Mouse (Mus musculus): ENCODE results near the gene Tsga10ip. TPM values are rescaled to one million over a fixed set of nuclear protein-coding genes. Genes with fewer than 3 reads are reported as not detected.
A peak's percentile ranks its signal among the peaks of the same experiment; 100 is the strongest.

The Tsga10ip gene
- total and polyA plus RNA-seq, 2 experiments from 2014 or later: 0.10 TPM; not detected in 1

- no peaks in the 10 kb centered on the region for H3K9me3 ChIP-seq (ENCODE audit: low read length)
- H3K4me3 ChIP-seq (ENCODE audit: low read depth, low read length): peak overlapping the region; percentile 41
- peak overlapping the region; percentile 68 for H3K9ac ChIP-seq (replicated peaks; ENCODE audit: low read length, poor library complexity, severe bottlenecking)
- peak; percentile 76 for TF ChIP-seq CTCF (IDR thresholded peaks at IDR 0.05)
- 6% methylated on average over 34 of the region's 34 CpGs for WGBS
- H3K4me2 ChIP-seq (ENCODE audit: low read depth, low read length, poor library complexity, severe bottlenecking): peak overlapping the region; percentile 72
- DNase-seq (ENCODE audit: low spot score): peak; percentile 66
- H3K36me3 ChIP-seq (ENCODE audit: insufficient read depth, low read length): no peaks in the 10 kb centered on the region
- H3K4me1 ChIP-seq (ENCODE audit: insufficient read depth, low read length): peaks cover 10% of the 10 kb centered on the region; the same call in 1 of the 2 replicates
- 0 out of 2 replicates have a peak, but pooled peaks have one; percentile 38 for ATAC-seq (ENCODE audit: low FRiP score)
- H3K27me3 ChIP-seq (ENCODE audit: insufficient read depth, low read length): no peaks in the 10 kb centered on the region
- no peak overlapping the region for H3K27ac ChIP-seq (ENCODE audit: low read depth, low read length)
Measured at GRCm38 (mm10) chr19:5348526-5349501, 53.5 kb downstream of the Tsga10ip start.

GRCm38 (mm10) chr19:5348064-5348463 lies 54.3 kb downstream of the Tsga10ip start:
- ATAC-seq (ENCODE audit: low FRiP score): no peak
- 72% methylated on average over 6 of the region's 6 CpGs for WGBS

GRCm38 (mm10) chr19:5345297-5346131 lies 56.8 kb downstream of the Tsga10ip start:
- no peak for TF ChIP-seq CTCF (IDR thresholded peaks at IDR 0.05)
- WGBS: 77% methylated on average over 6 of the region's 6 CpGs
- Histone ChIP-seq H3K4me3 (ENCODE audit: low read depth, low read length) (no peak overlapping the region), H3K27me3 (ENCODE audit: insufficient read depth, low read length) (no peaks in the 10 kb centered on the region), H3K9ac (replicated peaks; ENCODE audit: low read length, poor library complexity, severe bottlenecking) (no peak overlapping the region), H3K4me2 (ENCODE audit: low read depth, low read length, poor library complexity, severe bottlenecking) (no peak overlapping the region), H3K4me1 (ENCODE audit: insufficient read depth, low read length) (peaks cover 10% of the 10 kb centered on the region; the same call in 1 of the 2 replicates), H3K9me3 (ENCODE audit: low read length) (no peaks in the 10 kb centered on the region), H3K27ac (ENCODE audit: low read depth, low read length) (no peak overlapping the region), H3K36me3 (ENCODE audit: insufficient read depth, low read length) (no peaks in the 10 kb centered on the region)
- DNase-seq (ENCODE audit: low spot score) (no peak), ATAC-seq (ENCODE audit: low FRiP score) (no peak)

More at GRCm38 (mm10) chr19:5348064-5348463, 54.3 kb downstream of the Tsga10ip start:
- Histone ChIP-seq H3K4me1 (ENCODE audit: insufficient read depth, low read length) (peaks cover 10% of the 10 kb centered on the region; the same call in 1 of the 2 replicates), H3K27ac (ENCODE audit: low read depth, low read length) (no peak overlapping the region), H3K4me2 (ENCODE audit: low read depth, low read length, poor library complexity, severe bottlenecking) (no peak overlapping the region), H3K9ac (replicated peaks; ENCODE audit: low read length, poor library complexity, severe bottlenecking) (no peak overlapping the region), H3K36me3 (ENCODE audit: insufficient read depth, low read length) (no peaks in the 10 kb centered on the region), H3K4me3 (ENCODE audit: low read depth, low read length) (no peak overlapping the region), H3K9me3 (ENCODE audit: low read length) (no peaks in the 10 kb centered on the region), H3K27me3 (ENCODE audit: insufficient read depth, low read length) (no peaks in the 10 kb centered on the region)
- TF ChIP-seq CTCF (IDR thresholded peaks at IDR 0.05): no peak
- DNase-seq (ENCODE audit: low spot score): no peak

- no peaks in the 10 kb centered on the region for H3K36me3 ChIP-seq (ENCODE audit: insufficient read depth, low read length)
- TF ChIP-seq CTCF (IDR thresholded peaks at IDR 0.05): no peak
- ATAC-seq (ENCODE audit: low FRiP score) (no peak), DNase-seq (ENCODE audit: low spot score) (no peak)
- H3K4me1 ChIP-seq (ENCODE audit: insufficient read depth, low read length): no peaks in the 10 kb centered on the region
- H3K4me3 ChIP-seq (ENCODE audit: low read depth, low read length): no peak overlapping the region
- H3K27me3 ChIP-seq (ENCODE audit: insufficient read depth, low read length): no peaks in the 10 kb centered on the region
- no peak overlapping the region for H3K9ac ChIP-seq (replicated peaks; ENCODE audit: low read length, poor library complexity, severe bottlenecking)
- WGBS: 88% methylated on average over 7 of the region's 7 CpGs
- no peak overlapping the region for H3K27ac ChIP-seq (ENCODE audit: low read depth, low read length)
- H3K4me2 ChIP-seq (ENCODE audit: low read depth, low read length, poor library complexity, severe bottlenecking): no peak overlapping the region
- no peaks in the 10 kb centered on the region for H3K9me3 ChIP-seq (ENCODE audit: low read length)
Measured at GRCm38 (mm10) chr19:5341360-5341759, 61.0 kb downstream of the Tsga10ip start.

Other genes starting within 250 kb of the Tsga10ip start
- gene Pacs1, start 129.4 kb downstream of the Tsga10ip start, total RNA-seq (2014; rRNA removed): 86.4 and 124 TPM in 2 replicates
- 47.9 and 49.9 TPM in 2 replicates for gene Pacs1, start 129.4 kb downstream of the Tsga10ip start, polyA plus RNA-seq (2015; fragmentation: Nextera tagmentation; extraction: Ambion mirVana)
- 270 and 283 TPM in 2 replicates for gene Sf3b2, start 107.1 kb downstream of the Tsga10ip start, total RNA-seq (2014; rRNA removed)
- gene Sf3b2, start 107.1 kb downstream of the Tsga10ip start, polyA plus RNA-seq (2015; fragmentation: Nextera tagmentation; extraction: Ambion mirVana): 312 and 315 TPM in 2 replicates
- gene Gal3st3, start 104.2 kb downstream of the Tsga10ip start, total RNA-seq (2014; rRNA removed): 27.4 and 29.2 TPM in 2 replicates
- 40.8 and 41.4 TPM in 2 replicates for gene Gal3st3, start 104.2 kb downstream of the Tsga10ip start, polyA plus RNA-seq (2015; fragmentation: Nextera tagmentation; extraction: Ambion mirVana)
- gene Catsper1, start 66.8 kb downstream of the Tsga10ip start, total RNA-seq (2014; rRNA removed): not detected in 2 replicates
- not detected in 2 replicates for gene Catsper1, start 66.8 kb downstream of the Tsga10ip start, polyA plus RNA-seq (2015; fragmentation: Nextera tagmentation; extraction: Ambion mirVana)
- gene Cst6, start 53.0 kb downstream of the Tsga10ip start, total RNA-seq (2014; rRNA removed): 0.82 and 1.1 TPM in 2 replicates
- 13.1 and 14.9 TPM in 2 replicates for gene Cst6, start 53.0 kb downstream of the Tsga10ip start, polyA plus RNA-seq (2015; fragmentation: Nextera tagmentation; extraction: Ambion mirVana)
- gene Eif1ad, start 35.8 kb downstream of the Tsga10ip start, total RNA-seq (2014; rRNA removed): 26.0 and 33.4 TPM in 2 replicates
- gene Eif1ad, start 35.8 kb downstream of the Tsga10ip start, polyA plus RNA-seq (2015; fragmentation: Nextera tagmentation; extraction: Ambion mirVana): 43.0 and 50.3 TPM in 2 replicates
- 72.9 and 79.6 TPM in 2 replicates for gene Banf1, start 35.4 kb downstream of the Tsga10ip start, total RNA-seq (2014; rRNA removed)
- 310 and 313 TPM in 2 replicates for gene Banf1, start 35.4 kb downstream of the Tsga10ip start, polyA plus RNA-seq (2015; fragmentation: Nextera tagmentation; extraction: Ambion mirVana)
- 28.9 and 37.0 TPM in 2 replicates for gene Sart1, start 13.8 kb downstream of the Tsga10ip start, total RNA-seq (2014; rRNA removed)
- gene Sart1, start 13.8 kb downstream of the Tsga10ip start, polyA plus RNA-seq (2015; fragmentation: Nextera tagmentation; extraction: Ambion mirVana): 43.4 and 51.0 TPM in 2 replicates
- 187 and 203 TPM in 2 replicates for gene Drap1, start 22.5 kb upstream of the Tsga10ip start, total RNA-seq (2014; rRNA removed)
- gene Drap1, start 22.5 kb upstream of the Tsga10ip start, polyA plus RNA-seq (2015; fragmentation: Nextera tagmentation; extraction: Ambion mirVana): 332 and 342 TPM in 2 replicates
- 73.2 and 98.8 TPM in 2 replicates for gene AI837181, start 22.6 kb upstream of the Tsga10ip start, total RNA-seq (2014; rRNA removed)
- gene AI837181, start 22.6 kb upstream of the Tsga10ip start, polyA plus RNA-seq (2015; fragmentation: Nextera tagmentation; extraction: Ambion mirVana): 74.1 and 85.2 TPM in 2 replicates
- 0.11 TPM in 1 of 2 replicates, not detected in the other for gene Fosl1, start 45.0 kb upstream of the Tsga10ip start, total RNA-seq (2014; rRNA removed)
- not detected in 2 replicates for gene Fosl1, start 45.0 kb upstream of the Tsga10ip start, polyA plus RNA-seq (2015; fragmentation: Nextera tagmentation; extraction: Ambion mirVana)
- gene Ccdc85b, start 55.4 kb upstream of the Tsga10ip start, total RNA-seq (2014; rRNA removed): 14.3 and 19.4 TPM in 2 replicates
- 15.4 and 15.6 TPM in 2 replicates for gene Ccdc85b, start 55.4 kb upstream of the Tsga10ip start, polyA plus RNA-seq (2015; fragmentation: Nextera tagmentation; extraction: Ambion mirVana)
- gene Fibp, start 58.1 kb upstream of the Tsga10ip start, total RNA-seq (2014; rRNA removed): 91.4 and 122 TPM in 2 replicates
- gene Fibp, start 58.1 kb upstream of the Tsga10ip start, polyA plus RNA-seq (2015; fragmentation: Nextera tagmentation; extraction: Ambion mirVana): 174 and 191 TPM in 2 replicates
- 0.33 and 0.94 TPM in 2 replicates for gene Ctsw, start 66.0 kb upstream of the Tsga10ip start, total RNA-seq (2014; rRNA removed)
- 1.5 and 1.9 TPM in 2 replicates for gene Ctsw, start 66.0 kb upstream of the Tsga10ip start, polyA plus RNA-seq (2015; fragmentation: Nextera tagmentation; extraction: Ambion mirVana)
- 32.9 and 33.7 TPM in 2 replicates for gene Efemp2, start 71.4 kb upstream of the Tsga10ip start, total RNA-seq (2014; rRNA removed)
- 35.2 and 36.1 TPM in 2 replicates for gene Efemp2, start 71.4 kb upstream of the Tsga10ip start, polyA plus RNA-seq (2015; fragmentation: Nextera tagmentation; extraction: Ambion mirVana)
- gene Mus81, start 85.9 kb upstream of the Tsga10ip start, total RNA-seq (2014; rRNA removed): 60.9 and 87.3 TPM in 2 replicates
- gene Mus81, start 85.9 kb upstream of the Tsga10ip start, polyA plus RNA-seq (2015; fragmentation: Nextera tagmentation; extraction: Ambion mirVana): 27.9 and 30.4 TPM in 2 replicates
- gene Cfl1, start 87.9 kb upstream of the Tsga10ip start, total RNA-seq (2014; rRNA removed): 1,453 and 1,672 TPM in 2 replicates
- 3,482 and 3,602 TPM in 2 replicates for gene Cfl1, start 87.9 kb upstream of the Tsga10ip start, polyA plus RNA-seq (2015; fragmentation: Nextera tagmentation; extraction: Ambion mirVana)
- gene 1700020D05Rik, start 101.3 kb upstream of the Tsga10ip start, total RNA-seq (2014; rRNA removed): 3.2 and 7.3 TPM in 2 replicates
- 0.20 TPM in 1 of 2 replicates, not detected in the other for gene 1700020D05Rik, start 101.3 kb upstream of the Tsga10ip start, polyA plus RNA-seq (2015; fragmentation: Nextera tagmentation; extraction: Ambion mirVana)
- gene Snx32, start 108.0 kb upstream of the Tsga10ip start, total RNA-seq (2014; rRNA removed): 86.2 and 100 TPM in 2 replicates
- 88.7 and 94.4 TPM in 2 replicates for gene Snx32, start 108.0 kb upstream of the Tsga10ip start, polyA plus RNA-seq (2015; fragmentation: Nextera tagmentation; extraction: Ambion mirVana)
- 0.27 TPM in 1 of 2 replicates, not detected in the other for gene Ovol1, start 158.1 kb upstream of the Tsga10ip start, total RNA-seq (2014; rRNA removed)
- gene Ovol1, start 158.1 kb upstream of the Tsga10ip start, polyA plus RNA-seq (2015; fragmentation: Nextera tagmentation; extraction: Ambion mirVana): 0.05 TPM in 1 of 2 replicates, not detected in the other
- gene Ap5b1, start 165.5 kb upstream of the Tsga10ip start, total RNA-seq (2014; rRNA removed): 12.8 and 14.5 TPM in 2 replicates
- gene Ap5b1, start 165.5 kb upstream of the Tsga10ip start, polyA plus RNA-seq (2015; fragmentation: Nextera tagmentation; extraction: Ambion mirVana): 1.9 and 2.2 TPM in 2 replicates
- 19.8 and 27.1 TPM in 2 replicates for gene Rnaseh2c, start 199.3 kb upstream of the Tsga10ip start, total RNA-seq (2014; rRNA removed)
- 43.1 and 50.9 TPM in 2 replicates for gene Rnaseh2c, start 199.3 kb upstream of the Tsga10ip start, polyA plus RNA-seq (2015; fragmentation: Nextera tagmentation; extraction: Ambion mirVana)
- 126 and 150 TPM in 2 replicates for gene Kat5, start 207.7 kb upstream of the Tsga10ip start, total RNA-seq (2014; rRNA removed)
- 73.9 and 76.8 TPM in 2 replicates for gene Kat5, start 207.7 kb upstream of the Tsga10ip start, polyA plus RNA-seq (2015; fragmentation: Nextera tagmentation; extraction: Ambion mirVana)
- gene Rela, start 235.0 kb upstream of the Tsga10ip start, total RNA-seq (2014; rRNA removed): 30.3 and 34.8 TPM in 2 replicates
- gene Rela, start 235.0 kb upstream of the Tsga10ip start, polyA plus RNA-seq (2015; fragmentation: Nextera tagmentation; extraction: Ambion mirVana): 30.8 and 31.8 TPM in 2 replicates